Mouse (Mus musculus) testis, adult 2 months (tissue): ENCODE results near the gene Fancg.

ENCODE experiments used
- CTCF ChIP-seq: fragments of 200-500 bp; IDR thresholded peaks from 2 replicates; pipeline ENCODE4 v1.5.1; 2012; ENCODE audit warnings: low read depth, mild to moderate bottlenecking, inconsistent platforms, low read length, moderate library complexity; ENCODE audit not compliant: control insufficient read depth, insufficient read depth, insufficient replicate concordance
- POLR2A ChIP-seq: fragments of 200-500 bp; IDR thresholded peaks from 2 replicates; pipeline ENCODE4 v1.6.1; 2012; ENCODE audit warnings: low read depth, mild to moderate bottlenecking, inconsistent platforms, low read length, moderate library complexity; ENCODE audit not compliant: control insufficient read depth

DNA sequence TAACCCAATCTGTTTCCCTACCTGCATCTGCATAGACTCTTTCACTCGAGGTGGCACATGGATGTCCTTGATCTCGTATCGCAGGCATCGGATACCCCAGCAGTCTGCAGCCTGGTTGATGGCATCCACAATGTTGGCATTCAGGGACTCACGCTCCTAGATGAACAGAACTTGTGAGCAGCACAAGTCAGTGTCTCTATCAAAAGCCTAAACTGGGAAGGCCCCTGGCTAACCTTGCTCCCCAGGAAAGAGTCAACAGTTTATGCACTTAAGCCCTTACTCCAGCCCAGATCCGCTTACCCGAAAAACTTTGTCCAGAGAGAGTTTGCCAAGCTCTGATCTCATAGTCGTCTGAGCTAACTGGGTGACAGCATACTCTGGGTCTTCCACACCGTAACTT lies 19.4 kb upstream of the Fancg start:
- TF ChIP-seq CTCF (no peak), POLR2A (no peak)
